Mouse (Mus musculus): ENCODE measurements at regions not wholly inside any gene's neighbourhood (a gene's known extent, or its start where the extent isn't known, plus 50 kb on each side); places are given as distances from the start of the nearest gene placed in this dataset.

DNA sequence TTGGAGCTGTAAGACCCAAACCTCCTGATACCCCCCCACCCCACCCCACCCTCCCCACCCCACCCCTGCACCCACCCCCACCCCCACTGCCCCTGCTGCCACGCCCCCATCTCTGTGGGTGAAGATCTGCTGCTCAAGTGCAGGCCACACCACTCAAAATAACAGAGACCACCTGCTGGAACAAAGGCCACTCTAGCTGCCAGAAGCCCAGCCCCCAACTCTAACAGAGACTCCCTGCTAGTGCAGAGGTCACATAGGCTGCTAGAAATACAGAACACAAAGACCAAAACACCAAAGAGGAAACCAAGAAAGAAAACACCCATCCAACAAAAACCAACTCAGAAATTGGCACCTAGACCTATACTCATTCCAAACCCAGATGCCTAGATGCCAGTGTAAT, 58.9 kb downstream of the Olfr267 start:
- Histone ChIP-seq H3K4me1 (peaks cover 21% of the 10 kb centered on the region), H3K27me3 (replicated peaks; ENCODE audit: low read depth, poor library complexity, severe bottlenecking) (no peaks in the 10 kb centered on the region), H3K36me3 (replicated peaks) (no peaks in the 10 kb centered on the region), H3K9me3 (0 out of 2 replicates have a peak, but pooled peaks cover 4% of the 10 kb centered on the region), H3K27ac (replicated peaks) (no peak overlapping the region; the same call in 1 of the 2 replicates), H3K4me3 (no peak overlapping the region)
- peak; percentile 11 for DNase-seq (ENCODE audit: low spot score)
- 38% methylated on average over 1 of the region's 1 CpGs for WGBS

DNA sequence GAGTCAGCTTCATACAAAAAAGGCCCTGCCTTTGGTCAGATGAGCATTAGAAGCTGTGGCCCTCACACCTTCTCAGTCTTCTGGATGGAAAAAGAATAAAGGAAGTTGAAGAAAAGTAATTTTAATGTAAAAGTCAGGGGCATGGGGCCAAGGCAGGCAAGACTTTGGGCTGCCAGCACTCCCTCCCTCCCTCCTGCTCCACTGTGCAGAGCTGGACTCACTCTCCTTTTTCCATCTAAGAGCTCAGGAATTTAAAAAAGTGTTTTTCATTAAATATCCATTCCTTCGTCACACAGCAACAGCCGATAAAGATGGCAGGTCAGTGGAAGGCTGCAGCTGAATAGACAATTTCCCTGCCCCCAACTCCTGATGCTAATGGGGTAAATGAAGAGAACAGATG, 61.1 kb downstream of the Olfr267 start:
- peaks cover 29% of the 10 kb centered on the region for H3K4me1 ChIP-seq
- H3K27ac ChIP-seq (replicated peaks): no peak overlapping the region
- H3K4me3 ChIP-seq: no peak overlapping the region
- peak; percentile 5 for DNase-seq (ENCODE audit: low spot score)
- no peaks in the 10 kb centered on the region for H3K27me3 ChIP-seq (replicated peaks; ENCODE audit: low read depth, poor library complexity, severe bottlenecking)
- WGBS: 47% methylated on average over 2 of the region's 2 CpGs
- 0 out of 2 replicates have a peak, but pooled peaks cover 4% of the 10 kb centered on the region for H3K9me3 ChIP-seq
- H3K36me3 ChIP-seq (replicated peaks): no peaks in the 10 kb centered on the region

DNA sequence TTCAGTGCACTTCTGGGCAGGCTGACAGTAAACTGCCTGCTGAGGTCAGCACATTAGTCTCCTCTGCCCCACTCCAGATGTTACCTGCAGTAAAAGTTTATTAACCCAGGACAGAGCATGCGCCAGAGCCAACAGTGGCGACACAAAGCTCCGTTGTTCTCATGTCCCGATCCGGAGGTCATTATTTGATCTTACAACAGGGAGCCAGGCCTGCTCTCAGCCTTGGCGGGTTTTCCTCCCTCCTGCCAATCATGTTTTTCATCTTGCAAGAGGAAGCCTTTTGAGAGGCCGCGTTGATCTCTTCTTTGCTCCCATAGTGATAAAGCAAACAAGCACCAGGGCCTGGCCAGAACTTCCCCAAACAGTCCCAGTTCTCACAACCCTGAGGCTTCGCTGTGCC, 64.7 kb downstream of the Olfr267 start:
- H3K36me3 ChIP-seq (replicated peaks): no peaks in the 10 kb centered on the region
- peaks cover 24% of the 10 kb centered on the region for H3K4me1 ChIP-seq
- 55% methylated on average over 9 of the region's 9 CpGs for WGBS
- peak overlapping the region; percentile 79 for H3K27ac ChIP-seq (replicated peaks)
- no peaks in the 10 kb centered on the region for H3K27me3 ChIP-seq (replicated peaks; ENCODE audit: low read depth, poor library complexity, severe bottlenecking)
- DNase-seq (ENCODE audit: low spot score): peak; percentile 67
- no peak overlapping the region for H3K4me3 ChIP-seq
- H3K9me3 ChIP-seq: no peaks in the 10 kb centered on the region

DNA sequence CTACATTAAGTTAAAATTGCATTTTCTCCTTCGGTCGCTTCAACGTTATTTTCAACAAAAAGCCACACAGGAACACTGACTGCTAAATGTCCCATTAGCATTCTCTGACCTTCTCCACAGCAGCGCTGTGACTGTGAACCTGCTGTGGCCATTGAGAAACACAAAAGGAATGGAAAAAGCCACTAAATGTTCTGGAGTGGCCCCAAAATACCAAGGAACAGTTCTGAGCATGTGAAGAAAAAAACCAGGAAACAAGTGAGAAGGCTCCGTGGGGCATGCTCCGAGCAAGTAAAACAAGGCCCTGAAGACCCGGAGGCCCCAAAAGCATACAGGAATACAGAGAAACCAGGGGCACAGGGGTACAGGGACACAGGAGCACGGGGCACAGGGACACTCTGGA, 66.8 kb downstream of the Olfr267 start:
- H3K27ac ChIP-seq (replicated peaks): no peak overlapping the region
- 88% methylated on average over 8 of the region's 8 CpGs for WGBS
- H3K27me3 ChIP-seq (replicated peaks; ENCODE audit: low read depth, poor library complexity, severe bottlenecking): no peaks in the 10 kb centered on the region

DNA sequence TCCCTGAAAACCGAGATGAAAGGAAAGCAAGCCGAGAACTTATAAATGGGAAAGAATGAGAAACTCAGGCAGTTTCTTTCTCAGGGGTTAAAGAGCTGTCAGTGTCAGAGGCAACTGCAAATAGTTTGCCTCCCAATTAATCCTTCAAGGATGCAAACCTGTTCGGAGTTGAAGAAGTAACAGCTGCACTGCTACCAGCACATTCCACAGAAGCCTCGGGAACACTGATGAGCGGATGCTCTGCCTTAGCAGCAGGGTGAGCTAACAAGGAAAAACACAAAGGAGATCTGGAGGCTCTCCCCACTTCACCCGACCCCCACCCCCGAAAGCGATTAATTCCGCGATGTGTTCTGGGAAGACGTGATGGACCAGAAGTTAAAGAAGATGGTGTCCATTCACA, 71.1 kb downstream of the Olfr267 start:
- Histone ChIP-seq H3K27ac (replicated peaks) (0 out of 2 replicates have a peak overlapping the region, but pooled peaks have one; percentile 40), H3K36me3 (replicated peaks) (no peaks in the 10 kb centered on the region), H3K4me1 (peaks cover 24% of the 10 kb centered on the region), H3K4me3 (no peak overlapping the region), H3K27me3 (replicated peaks; ENCODE audit: low read depth, poor library complexity, severe bottlenecking) (no peaks in the 10 kb centered on the region), H3K9me3 (no peaks in the 10 kb centered on the region)
- no peak for DNase-seq (ENCODE audit: low spot score)
- 38% methylated on average over 11 of the region's 11 CpGs for WGBS

More for the DNA sequence above, 66.8 kb downstream of the Olfr267 start:
- DNase-seq (ENCODE audit: low spot score): no peak
- Histone ChIP-seq H3K36me3 (replicated peaks) (no peaks in the 10 kb centered on the region), H3K9me3 (no peaks in the 10 kb centered on the region), H3K4me1 (peaks cover 24% of the 10 kb centered on the region), H3K4me3 (no peak overlapping the region)

DNA sequence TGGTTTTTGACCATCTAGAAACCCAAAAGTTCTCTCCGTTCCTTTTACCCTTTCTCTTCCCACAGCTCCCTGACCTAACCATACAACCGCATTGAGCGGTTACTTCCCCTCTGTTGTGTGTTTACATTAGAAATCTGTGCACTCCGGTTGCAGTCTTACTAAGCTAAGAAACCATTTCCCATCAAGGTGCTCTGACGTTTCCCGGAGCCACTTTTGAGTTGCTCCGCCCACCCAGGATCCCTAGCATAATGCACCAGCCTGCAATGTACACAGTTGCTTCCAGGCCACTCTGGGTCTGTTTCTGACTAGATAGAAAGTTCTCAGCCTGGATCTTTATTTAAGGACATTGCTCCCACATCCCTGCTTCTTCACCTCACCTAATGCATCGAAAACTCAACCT, 71.7 kb downstream of the Olfr267 start:
- no peaks in the 10 kb centered on the region for H3K27me3 ChIP-seq (replicated peaks; ENCODE audit: low read depth, poor library complexity, severe bottlenecking)
- H3K4me3 ChIP-seq: no peak overlapping the region
- no peaks in the 10 kb centered on the region for H3K36me3 ChIP-seq (replicated peaks)
- H3K9me3 ChIP-seq: no peaks in the 10 kb centered on the region
- H3K4me1 ChIP-seq: peaks cover 24% of the 10 kb centered on the region
- H3K27ac ChIP-seq (replicated peaks): no peak overlapping the region
- WGBS: 82% methylated on average over 8 of the region's 8 CpGs
- no peak for DNase-seq (ENCODE audit: low spot score)

DNA sequence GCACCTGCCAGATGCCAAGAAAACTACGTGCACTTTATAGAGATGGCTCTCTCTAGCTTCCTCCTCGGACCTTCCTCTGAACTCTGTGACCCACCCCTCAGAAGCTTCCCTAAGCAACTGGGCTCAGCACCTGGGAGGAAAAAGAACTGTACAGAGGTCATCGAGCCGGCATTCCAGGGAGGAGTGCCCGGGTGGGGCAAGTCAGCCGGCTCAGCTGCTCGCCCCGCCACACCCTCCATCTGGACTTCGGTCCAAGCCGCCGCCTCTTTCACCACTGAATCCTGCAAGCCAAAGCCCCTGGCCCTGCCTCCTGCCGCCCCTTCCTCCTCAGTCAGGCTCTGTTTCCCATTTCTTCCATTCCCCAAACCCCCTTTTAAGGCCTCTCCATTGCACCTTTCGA, 73.3 kb downstream of the Olfr267 start:
- Histone ChIP-seq H3K9me3 (no peaks in the 10 kb centered on the region; the same call in 1 of the 2 replicates), H3K27ac (replicated peaks) (no peak overlapping the region), H3K4me1 (peaks cover 24% of the 10 kb centered on the region), H3K4me3 (no peak overlapping the region), H3K27me3 (replicated peaks; ENCODE audit: low read depth, poor library complexity, severe bottlenecking) (no peaks in the 10 kb centered on the region), H3K36me3 (replicated peaks) (no peaks in the 10 kb centered on the region)
- peak; percentile 43 for DNase-seq (ENCODE audit: low spot score)
- WGBS: 43% methylated on average over 13 of the region's 13 CpGs

DNA sequence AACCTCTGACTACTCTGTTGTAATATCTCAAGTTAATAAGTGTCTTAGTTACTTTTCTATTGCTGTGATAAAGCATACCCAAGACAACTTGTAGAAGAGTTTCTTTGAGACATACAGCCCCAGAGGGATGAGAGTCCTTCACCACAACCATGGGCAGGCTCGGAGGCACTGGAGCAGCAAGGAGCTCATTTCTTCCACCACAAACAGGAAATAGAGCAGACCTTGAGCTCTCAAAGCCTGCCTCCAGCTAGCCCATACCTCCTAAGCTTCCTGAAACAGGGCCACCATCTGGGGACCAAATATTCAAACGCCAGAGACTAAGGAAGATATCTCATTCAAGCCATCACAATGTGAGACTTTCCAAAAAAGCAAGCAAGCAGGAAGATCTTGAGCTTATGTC, 74.6 kb downstream of the Olfr267 start:
- 78% methylated on average over 2 of the region's 2 CpGs for WGBS
- peaks cover 24% of the 10 kb centered on the region for H3K4me1 ChIP-seq

DNA sequence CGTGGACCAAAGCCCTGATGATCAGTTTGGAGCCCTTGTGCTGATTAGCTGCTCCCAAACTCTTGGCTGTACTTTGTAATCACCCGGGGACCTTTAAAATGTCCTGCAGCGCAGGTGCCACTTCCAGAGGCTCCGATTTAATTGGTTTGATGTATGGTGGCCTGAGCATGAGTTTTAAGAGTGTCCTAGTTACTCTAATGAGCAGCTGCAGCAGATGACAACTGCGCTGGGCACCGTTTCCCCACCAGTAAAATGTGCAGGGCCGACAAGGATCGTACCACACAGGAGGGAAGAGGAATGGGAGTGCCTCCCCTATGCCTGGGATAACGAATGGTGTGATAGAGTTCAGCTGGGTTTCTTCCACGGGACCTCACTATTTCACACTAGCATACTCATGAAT, 75.3 kb downstream of the Olfr267 start:
- no peak for DNase-seq (ENCODE audit: low spot score)
- Histone ChIP-seq H3K36me3 (replicated peaks) (no peaks in the 10 kb centered on the region), H3K27me3 (replicated peaks; ENCODE audit: low read depth, poor library complexity, severe bottlenecking) (no peaks in the 10 kb centered on the region), H3K9me3 (peaks cover 4% of the 10 kb centered on the region; the same call in 1 of the 2 replicates), H3K4me1 (peaks cover 24% of the 10 kb centered on the region), H3K4me3 (no peak overlapping the region), H3K27ac (replicated peaks) (no peak overlapping the region)
- 86% methylated on average over 10 of the region's 10 CpGs for WGBS

More for the DNA sequence above, 74.6 kb downstream of the Olfr267 start:
- H3K4me3 ChIP-seq: no peak overlapping the region
- no peak for DNase-seq (ENCODE audit: low spot score)
- no peak overlapping the region for H3K27ac ChIP-seq (replicated peaks)
- no peaks in the 10 kb centered on the region for H3K27me3 ChIP-seq (replicated peaks; ENCODE audit: low read depth, poor library complexity, severe bottlenecking)
- no peaks in the 10 kb centered on the region for H3K36me3 ChIP-seq (replicated peaks)
- H3K9me3 ChIP-seq: peaks cover 4% of the 10 kb centered on the region; the same call in 1 of the 2 replicates

DNA sequence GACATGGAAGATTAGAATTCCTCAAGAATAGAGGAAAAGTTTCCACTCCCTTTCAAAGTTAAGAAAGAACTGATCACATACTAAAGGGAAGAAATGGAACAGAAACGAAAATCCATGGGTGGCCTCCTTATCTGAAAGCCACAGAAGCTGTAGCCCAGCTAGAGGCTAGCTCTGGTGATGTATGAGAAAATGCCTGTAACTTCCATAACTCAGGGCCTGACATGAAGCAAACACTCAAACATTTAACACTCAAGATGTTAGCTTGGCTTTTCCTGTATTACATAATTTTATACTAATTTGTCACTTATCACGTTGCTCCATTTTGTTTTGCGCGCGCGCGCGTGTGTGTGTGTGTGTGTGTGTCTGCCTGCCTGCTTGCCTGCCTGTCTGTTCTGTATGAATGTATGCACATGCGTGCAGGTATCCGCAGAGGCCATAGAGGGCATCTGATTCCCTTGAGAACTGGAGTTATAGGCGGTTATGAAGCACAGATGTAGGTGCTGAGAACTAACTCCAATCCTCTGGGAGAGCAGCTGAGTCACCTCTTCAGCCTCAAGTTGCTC, 88.2 kb downstream of the Olfr267 start:
- H3K27ac ChIP-seq (replicated peaks): no peak overlapping the region
- no peak overlapping the region for H3K4me3 ChIP-seq
- no peak for DNase-seq (ENCODE audit: low spot score)

DNA sequence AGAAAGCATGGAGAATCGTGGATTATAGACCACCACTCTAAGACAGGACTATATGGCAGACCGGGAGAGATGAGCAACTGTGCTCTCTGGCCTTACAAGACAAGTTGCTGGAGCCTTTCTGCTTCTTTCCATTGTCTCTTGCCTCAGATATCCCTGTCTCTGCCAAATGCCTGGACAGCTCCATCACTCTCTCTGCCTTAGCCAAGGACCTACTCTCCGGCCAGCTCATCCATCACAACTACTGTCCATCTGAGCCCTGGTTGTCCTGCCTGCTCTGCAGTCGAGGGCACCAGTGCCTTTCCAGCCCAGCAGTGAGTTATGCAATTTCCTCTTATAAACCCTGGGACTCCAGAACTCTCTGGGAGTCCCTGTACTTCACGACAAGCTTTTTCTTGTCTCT, 88.7 kb downstream of the Olfr267 start:
- no peak overlapping the region for H3K27ac ChIP-seq (replicated peaks)
- no peaks in the 10 kb centered on the region for H3K4me1 ChIP-seq
- H3K4me3 ChIP-seq: no peak overlapping the region
- H3K36me3 ChIP-seq (replicated peaks): no peaks in the 10 kb centered on the region
- no peaks in the 10 kb centered on the region for H3K27me3 ChIP-seq (replicated peaks; ENCODE audit: low read depth, poor library complexity, severe bottlenecking)
- WGBS: 84% methylated on average over 5 of the region's 5 CpGs
- DNase-seq (ENCODE audit: low spot score): no peak
- H3K9me3 ChIP-seq: 0 out of 2 replicates have a peak, but pooled peaks cover 3% of the 10 kb centered on the region

More for the DNA sequence above, 88.2 kb downstream of the Olfr267 start:
- Histone ChIP-seq H3K4me1 (no peaks in the 10 kb centered on the region), H3K27me3 (replicated peaks; ENCODE audit: low read depth, poor library complexity, severe bottlenecking) (no peaks in the 10 kb centered on the region), H3K36me3 (replicated peaks) (no peaks in the 10 kb centered on the region), H3K9me3 (0 out of 2 replicates have a peak, but pooled peaks cover 3% of the 10 kb centered on the region)
- WGBS: 90% methylated on average over 11 of the region's 11 CpGs

DNA sequence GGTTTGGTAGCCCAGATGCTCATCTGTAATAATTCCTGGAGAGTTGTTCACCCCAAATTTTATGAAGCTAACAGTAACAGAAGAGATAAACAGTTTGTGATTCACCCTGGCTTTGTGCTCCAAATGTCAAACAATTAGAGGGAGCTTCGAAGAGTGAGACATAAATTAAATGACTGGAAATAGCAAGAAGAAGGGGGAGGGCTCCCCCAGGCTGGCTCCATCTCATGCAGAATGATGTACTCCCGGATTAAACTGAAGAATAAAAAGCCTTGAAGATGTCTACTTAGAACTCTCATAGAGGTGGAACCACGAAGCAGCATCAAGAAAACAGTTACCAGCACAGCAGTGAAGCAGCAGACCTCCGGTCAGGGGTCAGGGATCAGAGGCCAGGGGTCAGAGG, 90.8 kb downstream of the Olfr267 start:
- 56% methylated on average over 4 of the region's 4 CpGs for WGBS

DNA sequence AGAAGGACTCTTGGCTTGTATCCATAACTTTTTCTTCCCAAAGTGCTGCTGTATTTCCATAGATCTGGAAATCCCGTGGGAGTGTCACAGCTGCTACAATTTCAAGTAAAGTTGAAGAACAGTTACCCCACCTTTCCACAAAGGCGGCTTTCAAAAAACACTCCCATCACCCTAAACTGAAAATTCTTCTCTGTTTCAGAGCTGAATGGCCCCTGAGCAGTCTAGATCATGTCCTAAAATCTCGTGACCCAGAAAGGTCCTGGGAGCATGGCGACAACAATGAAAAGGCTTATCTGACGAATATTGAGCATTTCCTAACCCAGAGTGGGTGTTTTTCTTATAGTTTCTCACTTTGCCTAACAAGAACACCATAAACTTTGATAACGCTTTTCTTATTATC, 92.2 kb downstream of the Olfr267 start:
- WGBS: 76% methylated on average over 6 of the region's 6 CpGs
- Histone ChIP-seq H3K4me3 (no peak overlapping the region), H3K9me3 (no peaks in the 10 kb centered on the region), H3K36me3 (replicated peaks) (no peaks in the 10 kb centered on the region), H3K27ac (replicated peaks) (no peak overlapping the region), H3K4me1 (no peaks in the 10 kb centered on the region), H3K27me3 (replicated peaks; ENCODE audit: low read depth, poor library complexity, severe bottlenecking) (no peaks in the 10 kb centered on the region)
- no peak for DNase-seq (ENCODE audit: low spot score)

More for the DNA sequence above, 90.8 kb downstream of the Olfr267 start:
- Histone ChIP-seq H3K27ac (replicated peaks) (no peak overlapping the region), H3K9me3 (0 out of 2 replicates have a peak, but pooled peaks cover under 1% of the 10 kb centered on the region), H3K4me1 (no peaks in the 10 kb centered on the region), H3K36me3 (replicated peaks) (no peaks in the 10 kb centered on the region), H3K4me3 (no peak overlapping the region), H3K27me3 (replicated peaks; ENCODE audit: low read depth, poor library complexity, severe bottlenecking) (no peaks in the 10 kb centered on the region)
- no peak for DNase-seq (ENCODE audit: low spot score)

Measured in embryonic facial prominence, embryonic 10.5 days (tissue).